Mouse (Mus musculus): ENCODE measurements at regions not wholly inside any gene's neighbourhood (a gene's known extent, or its start where the extent isn't known, plus 50 kb on each side); places are given as distances from the start of the nearest gene placed in this dataset.

DNA sequence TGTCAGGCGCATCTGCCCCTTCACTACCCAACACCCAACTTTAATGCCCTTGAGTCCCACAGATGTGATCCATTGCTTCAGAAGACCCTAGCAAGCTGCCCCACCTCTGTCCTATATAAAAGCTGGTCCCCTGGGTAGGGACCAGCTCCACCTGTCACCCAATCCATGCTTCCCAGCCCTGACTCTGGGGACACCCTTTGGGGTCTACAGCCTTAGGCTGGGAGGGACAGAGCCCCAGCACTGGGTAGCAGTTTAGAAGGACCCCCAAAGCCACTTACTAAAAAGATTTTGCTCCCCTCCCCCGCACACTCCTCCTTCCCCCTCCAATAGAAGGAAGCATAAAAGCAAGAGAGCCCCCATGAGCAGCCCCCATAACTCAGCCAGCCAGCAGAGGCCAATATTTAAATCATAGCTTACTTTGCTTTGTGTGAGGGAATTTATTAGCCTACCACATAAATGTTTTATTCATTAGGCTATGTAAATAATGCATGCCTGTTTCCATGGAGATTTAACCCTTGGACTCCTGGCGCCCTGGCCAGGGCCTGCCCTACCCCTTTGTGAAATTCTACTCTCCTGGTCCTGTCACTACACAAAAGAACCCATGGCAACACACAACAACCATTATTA lies 190.6 kb upstream of the Mvb12b start:
- dilution Hi-C loops (cut with MboI; ENCODE audit: extremely low pct_ligation_motif_present, extremely low pct_unique_long_range_greater_than_20kb, low sequenced_read_pairs): no loop called here
- no peak overlapping the region for H3K27ac ChIP-seq (ENCODE audit: insufficient read depth, low read depth)
- H3K4me1 ChIP-seq (ENCODE audit: control insufficient read depth in 1 of 2, insufficient read depth in 2 of 2): peaks cover 7 to 36% of the 10 kb centered on the region in 2 experiments
- H3K79me2 ChIP-seq (replicated peaks; ENCODE audit: control insufficient read depth, extremely low read depth, insufficient read depth, poor library complexity, severe bottlenecking): no peaks in the 10 kb centered on the region
- in situ Hi-C loops (cut with MboI; ENCODE audit: low pct_ligation_motif_present, low pct_unique_long_range_greater_than_20kb, low sequenced_read_pairs): no loop called here
- H3K9me3 ChIP-seq (replicated peaks; ENCODE audit: low read length): no peaks in the 10 kb centered on the region
- H3K4me2 ChIP-seq (ENCODE audit: insufficient read depth, low read depth, poor library complexity, severe bottlenecking): no peak overlapping the region
- H3K9ac ChIP-seq (ENCODE audit: insufficient read depth, low read depth): no peak overlapping the region
- DNase-seq (ENCODE audit: extremely low read depth): no peak
- no peak overlapping the region for H3K4me3 ChIP-seq (replicated peaks in 1 of 3; ENCODE audit: low read depth in 2 of 3, low read length in 2 of 3, poor library complexity in 1 of 3)
- TF ChIP-seq GABPA (IDR thresholded peaks at IDR 0.05; ENCODE audit: insufficient replicate concordance, low read depth, low read length) (no peak), POLR2AphosphoS2 (IDR thresholded peaks at IDR 0.05; ENCODE audit: low read depth, low read length) (no peak), ZNF384 (IDR thresholded peaks at IDR 0.05; ENCODE audit: low read depth, low read length) (no peak), HCFC1 (IDR thresholded peaks at IDR 0.05; ENCODE audit: low read depth, low read length) (no peak), ELF1 (IDR thresholded peaks at IDR 0.05; ENCODE audit: low read depth, low read length) (no peak), TCF12 (IDR thresholded peaks at IDR 0.05; ENCODE audit: low read depth, low read length) (no peak), ZKSCAN1 (IDR thresholded peaks at IDR 0.05; ENCODE audit: borderline replicate concordance, low read depth, low read length) (no peak), MAZ (IDR thresholded peaks at IDR 0.05; ENCODE audit: low read depth, low read length) (no peak), RCOR1 (conservative IDR thresholded peaks at IDR 0.05; ENCODE audit: low read depth, low read length) (no peak), PAX5 (IDR thresholded peaks at IDR 0.05; ENCODE audit: low read length) (no peak), JUND (conservative IDR thresholded peaks at IDR 0.05; ENCODE audit: low read depth, low read length) (no peak), MAFK (IDR thresholded peaks at IDR 0.05; ENCODE audit: insufficient replicate concordance, low read length) (no peak), MXI1 (IDR thresholded peaks at IDR 0.05; ENCODE audit: low read depth, low read length) (no peak), JUN (IDR thresholded peaks at IDR 0.05; ENCODE audit: insufficient read depth, low read depth, low read length) (no peak), BHLHE40 (IDR thresholded peaks at IDR 0.05; ENCODE audit: low read depth, low read length) (no peak), UBTF (IDR thresholded peaks at IDR 0.05; ENCODE audit: low read depth, low read length) (no peak), USF2 (conservative IDR thresholded peaks at IDR 0.05; ENCODE audit: low read depth, low read length) (no peak), TBP (conservative IDR thresholded peaks at IDR 0.05; ENCODE audit: low read depth, low read length) (no peak), EP300 (IDR thresholded peaks at IDR 0.05; ENCODE audit: low read length) (no peak)
- H3K27me3 ChIP-seq (replicated peaks): no peaks in the 10 kb centered on the region
- H3K36me3 ChIP-seq (replicated peaks in 1 of 2; ENCODE audit: control insufficient read depth in 1 of 2, insufficient read depth in 1 of 2, low read length in 1 of 2): no peaks in the 10 kb centered on the region

DNA sequence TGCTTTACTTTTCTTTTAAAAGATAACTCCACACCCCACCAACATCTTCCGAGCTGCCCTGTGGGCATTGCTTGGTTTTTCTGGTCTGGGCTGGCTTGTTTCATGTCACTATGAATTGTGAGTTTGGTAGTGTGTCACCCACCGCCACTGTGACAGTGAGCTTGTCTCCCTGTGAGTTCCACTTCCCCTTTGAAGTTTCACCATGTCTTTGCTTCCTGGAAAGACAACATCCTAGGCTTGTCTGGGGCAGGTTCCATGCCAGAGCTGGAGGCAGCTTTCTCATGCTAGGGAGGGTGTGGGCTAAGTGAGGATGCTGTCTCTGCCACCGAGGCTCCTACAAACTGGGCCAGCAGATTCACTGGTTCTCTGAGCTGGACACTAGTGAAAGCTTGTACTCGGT lies 188.6 kb upstream of the Mvb12b start:
- no peak overlapping the region for H3K4me3 ChIP-seq (replicated peaks in 1 of 3; ENCODE audit: low read depth in 2 of 3, low read length in 2 of 3, poor library complexity in 1 of 3)
- dilution Hi-C loops (cut with MboI; ENCODE audit: extremely low pct_ligation_motif_present, extremely low pct_unique_long_range_greater_than_20kb, low sequenced_read_pairs): no loop called here
- no peak overlapping the region for H3K9ac ChIP-seq (ENCODE audit: insufficient read depth, low read depth)
- peak overlapping the region; percentile 13 for H3K4me2 ChIP-seq (ENCODE audit: insufficient read depth, low read depth, poor library complexity, severe bottlenecking)
- H3K4me1 ChIP-seq (ENCODE audit: control insufficient read depth in 1 of 2, insufficient read depth in 2 of 2): peaks cover 7 to 36% of the 10 kb centered on the region in 2 experiments
- no peaks in the 10 kb centered on the region for H3K9me3 ChIP-seq (replicated peaks; ENCODE audit: low read length)
- H3K27me3 ChIP-seq (replicated peaks): no peaks in the 10 kb centered on the region
- TF ChIP-seq CTCF (conservative IDR thresholded peaks at IDR 0.05 in 1 of 2, IDR thresholded peaks at IDR 0.05 in 1 of 2; ENCODE audit: low read depth in 2 of 2, low read length in 2 of 2) (no peak), MAFK (IDR thresholded peaks at IDR 0.05; ENCODE audit: insufficient replicate concordance, low read length) (no peak), MXI1 (IDR thresholded peaks at IDR 0.05; ENCODE audit: low read depth, low read length) (no peak), ZC3H11A (IDR thresholded peaks at IDR 0.05; ENCODE audit: low read depth, low read length) (no peak), IRF4 (IDR thresholded peaks at IDR 0.05; ENCODE audit: low read depth, low read length) (peak; percentile 88), ZKSCAN1 (IDR thresholded peaks at IDR 0.05; ENCODE audit: borderline replicate concordance, low read depth, low read length) (no peak), HCFC1 (IDR thresholded peaks at IDR 0.05; ENCODE audit: low read depth, low read length) (no peak), POLR2A (IDR thresholded peaks at IDR 0.05; ENCODE audit: low read depth, low read length) (no peak), EP300 (IDR thresholded peaks at IDR 0.05; ENCODE audit: low read length) (peak; percentile 79), ELF1 (IDR thresholded peaks at IDR 0.05; ENCODE audit: low read depth, low read length) (peak; percentile 32; the same call in 1 of the 2 replicates), RAD21 (IDR thresholded peaks at IDR 0.05; ENCODE audit: low read depth, low read length) (no peak)
- peak; percentile 66 for DNase-seq (ENCODE audit: extremely low read depth)
- in situ Hi-C loops (cut with MboI; ENCODE audit: low pct_ligation_motif_present, low pct_unique_long_range_greater_than_20kb, low sequenced_read_pairs): no loop called here
- no peaks in the 10 kb centered on the region for H3K36me3 ChIP-seq (replicated peaks in 1 of 2; ENCODE audit: control insufficient read depth in 1 of 2, insufficient read depth in 1 of 2, low read length in 1 of 2)
- no peaks in the 10 kb centered on the region for H3K79me2 ChIP-seq (replicated peaks; ENCODE audit: control insufficient read depth, extremely low read depth, insufficient read depth, poor library complexity, severe bottlenecking)
- H3K27ac ChIP-seq (ENCODE audit: insufficient read depth, low read depth): no peak overlapping the region
